8 mouse cellular contexts compared by ENCODE assay signal in genomic region chr1:36556553-36557456, GRCm38 (mm10). TPM values are rescaled to one million over a fixed set of nuclear protein-coding genes. Genes with fewer than 3 reads are reported as not detected.
DNase-seq lines count a peak whose midpoint lies in the region; ATAC-seq and TF ChIP-seq lines count a peak whose summit lies in the region.

No protein-coding gene starts in this region.

- H3K4me2 ChIP-seq in forebrain, postnatal 0 days (ENCODE audit: low read depth): peak overlapping the region; percentile 96
- H3K4me2 ChIP-seq in lung, embryonic 14.5 days: peak overlapping the region; percentile 98

- H3K4me3 ChIP-seq in ES-Bruce4 (ENCODE audit: low read depth, low read length): peak overlapping the region; percentile 84
- peak overlapping the region; percentile 67 for H3K4me3 ChIP-seq in forebrain, postnatal 0 days (ENCODE audit: low read depth, low read length)
- peak overlapping the region; percentile 94 for H3K4me3 ChIP-seq in lung, embryonic 14.5 days (ENCODE audit: low read depth, low read length)
- peak overlapping the region; percentile 57 for H3K4me3 ChIP-seq in thymus, adult 2 months (ENCODE audit: control insufficient read depth, insufficient read depth, low read length)

- DNase-seq in cerebellum, adult 11 months: peak; percentile 92
- peak; percentile 98 for DNase-seq in forebrain, postnatal 0 days
- DNase-seq in heart, postnatal 4 days: peak; percentile 98
- DNase-seq in layer of hippocampus, adult 8-10 months (ENCODE audit: low spot score in 2 of 2): peak; percentile 80 to 88
- peak; percentile 97 for DNase-seq in lung, embryonic 14.5 days
- DNase-seq in ovary, adult 18-20 months (ENCODE audit: low spot score): peak; percentile 86
- peak; percentile 90 for DNase-seq in thymus, adult 2 months

- TF ChIP-seq CTCF in ES-Bruce4 (IDR thresholded peaks at IDR 0.05; ENCODE audit: low read depth, low read length): peak; percentile 60
- peak; percentile 94 for TF ChIP-seq CTCF in forebrain, postnatal 0 days (IDR thresholded peaks at IDR 0.05; ENCODE audit: low read depth)
- peak; percentile 89 for TF ChIP-seq CTCF in lung, embryonic 14.5 days (IDR thresholded peaks at IDR 0.05; ENCODE audit: low read depth)
- peak; percentile 94 for TF ChIP-seq CTCF in thymus, adult 2 months (IDR thresholded peaks at IDR 0.05; ENCODE audit: borderline replicate concordance, control insufficient read depth, extremely low read depth, insufficient read depth, low read length, poor library complexity)

- TF ChIP-seq POLR2A in ES-Bruce4 (IDR thresholded peaks at IDR 0.05; ENCODE audit: insufficient read depth, low read length): no peak
- no peak for TF ChIP-seq POLR2A in thymus, adult 2 months (IDR thresholded peaks at IDR 0.05; ENCODE audit: control insufficient read depth, extremely low read depth, insufficient read depth, low read length, poor library complexity)

- no peaks in the 10 kb centered on the region for H3K9me3 ChIP-seq in ES-Bruce4 (replicated peaks; ENCODE audit: control insufficient read depth, insufficient read depth, low read length, poor library complexity, severe bottlenecking)
- no peaks in the 10 kb centered on the region for H3K9me3 ChIP-seq in forebrain, postnatal 0 days (ENCODE audit: low read length)
- no peaks in the 10 kb centered on the region for H3K9me3 ChIP-seq in lung, embryonic 14.5 days (ENCODE audit: low read depth, low read length)

- no peak overlapping the region for H3K27ac ChIP-seq in ES-Bruce4 (ENCODE audit: insufficient read depth, low read length)
- peak overlapping the region; percentile 99 for H3K27ac ChIP-seq in forebrain, postnatal 0 days (ENCODE audit: low read depth, low read length)
- H3K27ac ChIP-seq in lung, embryonic 14.5 days (ENCODE audit: low read depth): peak overlapping the region; percentile 100
- no peak overlapping the region for H3K27ac ChIP-seq in thymus, adult 2 months (ENCODE audit: control insufficient read depth, insufficient read depth, low read length)

- H3K4me1 ChIP-seq in ES-Bruce4 (ENCODE audit: control insufficient read depth, insufficient read depth, low read length): peaks cover 2% of the 10 kb centered on the region
- H3K4me1 ChIP-seq in forebrain, postnatal 0 days (ENCODE audit: insufficient read depth): peaks cover 12% of the 10 kb centered on the region
- peaks cover 17% of the 10 kb centered on the region for H3K4me1 ChIP-seq in lung, embryonic 14.5 days (ENCODE audit: insufficient read depth)
- H3K4me1 ChIP-seq in thymus, adult 2 months (replicated peaks; ENCODE audit: control insufficient read depth, insufficient read depth, low read length): peaks cover 39% of the 10 kb centered on the region

- H3K36me3 ChIP-seq in ES-Bruce4 (ENCODE audit: control insufficient read depth, insufficient read depth, low read length, poor library complexity, severe bottlenecking): no peaks in the 10 kb centered on the region
- peaks cover 35% of the 10 kb centered on the region for H3K36me3 ChIP-seq in forebrain, postnatal 0 days (ENCODE audit: insufficient read depth)
- peaks cover 39% of the 10 kb centered on the region for H3K36me3 ChIP-seq in lung, embryonic 14.5 days (ENCODE audit: insufficient read depth)
- H3K36me3 ChIP-seq in thymus, adult 2 months (ENCODE audit: control insufficient read depth, insufficient read depth, low read length): no peaks in the 10 kb centered on the region

- TF ChIP-seq EP300 in ES-Bruce4 (IDR thresholded peaks at IDR 0.05; ENCODE audit: insufficient read depth, low read depth, low read length): peak; percentile 60; the same call in 1 of the 2 replicates

- H3K9ac ChIP-seq in ES-Bruce4 (ENCODE audit: low read depth, poor library complexity, severe bottlenecking): peak overlapping the region; percentile 67
- peak overlapping the region; percentile 89 for H3K9ac ChIP-seq in forebrain, postnatal 0 days
- peak overlapping the region; percentile 95 for H3K9ac ChIP-seq in lung, embryonic 14.5 days

- peak; percentile 89 for ATAC-seq in forebrain, postnatal 0 days
- peak; percentile 78 for ATAC-seq in lung, embryonic 14.5 days (ENCODE audit: insufficient read depth)

- H3K27me3 ChIP-seq in ES-Bruce4 (ENCODE audit: control insufficient read depth, insufficient read depth, low read length, poor library complexity, severe bottlenecking): no peaks in the 10 kb centered on the region
- no peaks in the 10 kb centered on the region for H3K27me3 ChIP-seq in forebrain, postnatal 0 days (ENCODE audit: insufficient read depth, low read length)
- no peaks in the 10 kb centered on the region for H3K27me3 ChIP-seq in lung, embryonic 14.5 days (ENCODE audit: insufficient read depth, low read length)
- H3K27me3 ChIP-seq in thymus, adult 2 months (ENCODE audit: control insufficient read depth, insufficient read depth, low read length): no peaks in the 10 kb centered on the region; the same call in 1 of the 2 replicates

- under 1% methylated on average over 52 of the region's 52 CpGs for WGBS in forebrain, postnatal 0 days
- under 1% methylated on average over 52 of the region's 52 CpGs for WGBS in lung, embryonic 14.5 days
- under 1% methylated on average over 52 of the region's 52 CpGs for WGBS in thymus, adult 2 months

RNA-seq across cellular contexts. Expression of gene Sema4c, which starts 1.3 kb away (rescaled TPM):
- 6.5 and 11.2 TPM in 2 replicates for polyA plus RNA-seq in ES-Bruce4 (2011; ENCODE audit: insufficient read depth, insufficient read length, low read depth, missing spikeins)
- total RNA-seq in forebrain, postnatal 0 days (2014; rRNA removed): 32.8 and 39.1 TPM in 2 replicates
- 17.3 and 24.1 TPM in 2 replicates for polyA plus RNA-seq in forebrain, postnatal 0 days (2015; fragmentation: Nextera tagmentation; extraction: Ambion mirVana)
- 10 to 100 TPM; 26.7 to 31.2 TPM for total RNA-seq in heart, postnatal 4 days (2021)
- total RNA-seq in layer of hippocampus, adult 8-10 months (2022): 10 to 100 TPM; 13.8 to 18.3 (median 15.1) TPM
- polyA plus RNA-seq in lung, embryonic 14.5 days (2014; fragmentation: Nextera tagmentation; extraction: Ambion mirVana): 2.2 and 2.7 TPM in 2 replicates
- polyA plus RNA-seq in thymus, adult 2 months (2012; rRNA removed): 15.5 and 16.8 TPM in 2 replicates

RNA-seq across cellular contexts. Expression of gene Ankrd39, which starts 9.6 kb away (rescaled TPM):
- polyA plus RNA-seq in ES-Bruce4 (2011; ENCODE audit: insufficient read depth, insufficient read length, low read depth, missing spikeins): 6.4 and 8.8 TPM in 2 replicates
- total RNA-seq in forebrain, postnatal 0 days (2014; rRNA removed): 19.3 and 25.5 TPM in 2 replicates
- polyA plus RNA-seq in forebrain, postnatal 0 days (2015; fragmentation: Nextera tagmentation; extraction: Ambion mirVana): 21.1 and 23.6 TPM in 2 replicates
- 10 to 100 TPM; 16.0 to 18.5 TPM for total RNA-seq in heart, postnatal 4 days (2021)
- 10 to 100 TPM; 10.3 to 18.2 (median 13.2) TPM for total RNA-seq in layer of hippocampus, adult 8-10 months (2022)
- polyA plus RNA-seq in lung, embryonic 14.5 days (2014; fragmentation: Nextera tagmentation; extraction: Ambion mirVana): 18.9 and 19.9 TPM in 2 replicates
- polyA plus RNA-seq in thymus, adult 2 months (2012; rRNA removed): 48.4 and 51.8 TPM in 2 replicates

RNA-seq across cellular contexts. Expression of gene Gm42417, which starts 17.6 kb away (rescaled TPM):
- 1.2 TPM in 1 of 2 replicates, not detected in the other for polyA plus RNA-seq in ES-Bruce4 (2011; ENCODE audit: insufficient read depth, insufficient read length, low read depth, missing spikeins)
- total RNA-seq in forebrain, postnatal 0 days (2014; rRNA removed): 0.38 TPM in 1 of 2 replicates, not detected in the other
- 0.27 TPM in 1 of 2 replicates, not detected in the other for polyA plus RNA-seq in forebrain, postnatal 0 days (2015; fragmentation: Nextera tagmentation; extraction: Ambion mirVana)
- 10 to 100 TPM; 48.6 to 69.8 TPM for total RNA-seq in heart, postnatal 4 days (2021)
- total RNA-seq in layer of hippocampus, adult 8-10 months (2022): under 1 TPM in 1 of 4 experiments, not detected in 3; 0.38 TPM
- not detected in 2 replicates for polyA plus RNA-seq in lung, embryonic 14.5 days (2014; fragmentation: Nextera tagmentation; extraction: Ambion mirVana)
- polyA plus RNA-seq in thymus, adult 2 months (2012; rRNA removed): not detected in 2 replicates

RNA-seq across cellular contexts. Expression of gene Ankrd23, which starts 20.1 kb away (rescaled TPM):
- polyA plus RNA-seq in ES-Bruce4 (2011; ENCODE audit: insufficient read depth, insufficient read length, low read depth, missing spikeins): 6.8 and 6.9 TPM in 2 replicates
- 6.3 and 9.8 TPM in 2 replicates for total RNA-seq in forebrain, postnatal 0 days (2014; rRNA removed)
- 4.5 and 5.3 TPM in 2 replicates for polyA plus RNA-seq in forebrain, postnatal 0 days (2015; fragmentation: Nextera tagmentation; extraction: Ambion mirVana)
- total RNA-seq in heart, postnatal 4 days (2021): 100 to 1,000 TPM; 151 to 159 TPM
- 1 to 10 TPM; 3.7 to 7.7 (median 5.0) TPM for total RNA-seq in layer of hippocampus, adult 8-10 months (2022)
- polyA plus RNA-seq in lung, embryonic 14.5 days (2014; fragmentation: Nextera tagmentation; extraction: Ambion mirVana): 11.6 and 11.7 TPM in 2 replicates
- 40.4 and 56.2 TPM in 2 replicates for polyA plus RNA-seq in thymus, adult 2 months (2012; rRNA removed)

RNA-seq across cellular contexts. Expression of gene Cnnm3, which starts 45.1 kb away (rescaled TPM):
- polyA plus RNA-seq in ES-Bruce4 (2011; ENCODE audit: insufficient read depth, insufficient read length, low read depth, missing spikeins): 17.4 and 18.0 TPM in 2 replicates
- 25.6 and 29.1 TPM in 2 replicates for total RNA-seq in forebrain, postnatal 0 days (2014; rRNA removed)
- 3.7 and 4.8 TPM in 2 replicates for polyA plus RNA-seq in forebrain, postnatal 0 days (2015; fragmentation: Nextera tagmentation; extraction: Ambion mirVana)
- 10 to 100 TPM; 14.9 to 15.7 TPM for total RNA-seq in heart, postnatal 4 days (2021)
- 10 to 100 TPM; 33.3 to 47.2 (median 35.7) TPM for total RNA-seq in layer of hippocampus, adult 8-10 months (2022)
- polyA plus RNA-seq in lung, embryonic 14.5 days (2014; fragmentation: Nextera tagmentation; extraction: Ambion mirVana): 5.4 and 5.9 TPM in 2 replicates
- polyA plus RNA-seq in thymus, adult 2 months (2012; rRNA removed): 51.2 and 59.9 TPM in 2 replicates

Comparison
In these comparisons a context has a peak if more than half of its experiments do, and no peak if none do; other contexts are left out.
1. H3K27ac ChIP-seq: peak in forebrain, postnatal 0 days (single experiment) and lung, embryonic 14.5 days (single experiment); none in ES-Bruce4 (single experiment) and thymus, adult 2 months (single experiment).
2. Peak in every context shown above with its lines, with median percentiles within 50 percentile points of each other: H3K4me3 ChIP-seq, H3K9ac ChIP-seq, CTCF ChIP-seq and DNase-seq.